8 mouse cellular contexts compared by ENCODE assay signal in the genomic region with DNA sequence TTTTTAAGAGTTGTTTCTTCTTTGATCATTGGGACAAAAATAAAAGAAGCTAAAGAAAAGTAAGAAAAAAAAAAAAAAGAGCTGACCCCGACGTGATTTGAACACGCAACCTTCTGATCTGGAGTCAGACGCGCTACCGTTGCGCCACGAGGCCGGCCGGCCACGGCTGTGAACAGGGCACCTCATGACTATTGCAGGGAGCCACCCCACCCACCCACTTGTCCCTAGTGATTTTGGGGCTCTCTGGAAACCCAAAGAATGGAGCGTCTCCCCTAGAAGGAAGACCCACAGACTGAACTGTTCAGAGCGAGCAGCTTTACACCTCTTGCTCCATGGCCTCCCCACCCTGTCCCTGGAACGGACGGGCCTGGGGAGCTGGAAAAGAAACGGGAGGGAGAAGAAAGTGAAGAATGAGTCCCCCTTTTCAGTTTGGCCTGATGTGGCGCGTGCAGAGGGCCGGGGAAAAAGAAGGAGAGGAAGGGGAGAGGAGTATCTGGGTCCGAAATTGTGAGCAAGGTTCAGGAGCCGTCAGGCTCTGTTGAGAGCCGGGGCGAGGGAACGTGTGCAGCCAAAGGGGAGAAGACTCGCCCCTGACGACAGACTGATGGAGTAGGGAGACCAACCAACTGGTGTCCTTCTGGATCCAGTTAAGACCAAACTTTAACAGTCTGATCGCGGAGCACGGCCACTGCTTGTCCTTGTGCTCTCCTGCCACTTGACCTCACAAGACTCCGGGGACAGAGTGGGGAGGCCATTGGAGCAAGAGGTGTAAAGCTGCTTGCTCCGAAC. TPM values are rescaled to one million over a fixed set of nuclear protein-coding genes. Genes with fewer than 3 reads are reported as not detected.
A peak's percentile ranks its signal among the peaks of the same experiment; 100 is the strongest.
DNase-seq lines count a peak whose midpoint lies in the region; ATAC-seq and TF ChIP-seq lines count a peak whose summit lies in the region.

No protein-coding gene starts in this region.

- peak; percentile 40; the same call in 1 of the 2 replicates for TF ChIP-seq POLR2A in heart, adult 2 months (IDR thresholded peaks at IDR 0.05; ENCODE audit: insufficient read depth, low read depth, low read length)

- 1% methylated on average over 31 of the region's 31 CpGs for WGBS in heart, adult 2 months
- WGBS in kidney, embryonic 15.5 days: under 1% methylated on average over 31 of the region's 31 CpGs
- WGBS in liver, embryonic 15.5 days (ENCODE audit: insufficient replicate concordance): 1% methylated on average over 31 of the region's 31 CpGs
- WGBS in neural tube, embryonic 11.5 days: under 1% methylated on average over 31 of the region's 31 CpGs

- H3K4me3 ChIP-seq in heart, adult 2 months: peak overlapping the region; percentile 73
- peak overlapping the region; percentile 95 for H3K4me3 ChIP-seq in kidney, embryonic 15.5 days (replicated peaks)
- H3K4me3 ChIP-seq in liver, embryonic 15.5 days (replicated peaks): peak overlapping the region; percentile 67
- peak overlapping the region; percentile 76 for H3K4me3 ChIP-seq in neural tube, embryonic 11.5 days (ENCODE audit: low read depth, low read length)

- no peak for ATAC-seq in kidney, embryonic 15.5 days (replicated peaks; ENCODE audit: low FRiP score)
- peak; percentile 17; the same call in 1 of the 2 replicates for ATAC-seq in liver, embryonic 15.5 days (ENCODE audit: insufficient read depth)
- peak; percentile 21; the same call in 1 of the 2 replicates for ATAC-seq in neural tube, embryonic 11.5 days (ENCODE audit: insufficient read depth, low FRiP score, low TSS enrichment)

- H3K36me3 ChIP-seq in heart, adult 2 months (ENCODE audit: control insufficient read depth, insufficient read depth, low read length): no peaks in the 10 kb centered on the region
- H3K36me3 ChIP-seq in kidney, embryonic 15.5 days: no peaks in the 10 kb centered on the region
- no peaks in the 10 kb centered on the region for H3K36me3 ChIP-seq in liver, embryonic 15.5 days (replicated peaks)
- no peaks in the 10 kb centered on the region for H3K36me3 ChIP-seq in neural tube, embryonic 11.5 days (ENCODE audit: control insufficient read depth, insufficient read depth, low read length)

- H3K79me2 ChIP-seq in heart, adult 2 months (replicated peaks; ENCODE audit: control insufficient read depth, insufficient read depth, low read length): no peaks in the 10 kb centered on the region

- H3K27me3 ChIP-seq in heart, adult 2 months (ENCODE audit: control insufficient read depth, insufficient read depth, low read length): no peaks in the 10 kb centered on the region
- H3K27me3 ChIP-seq in kidney, embryonic 15.5 days: no peaks in the 10 kb centered on the region
- no peaks in the 10 kb centered on the region for H3K27me3 ChIP-seq in liver, embryonic 15.5 days
- no peaks in the 10 kb centered on the region for H3K27me3 ChIP-seq in neural tube, embryonic 11.5 days (ENCODE audit: control insufficient read depth, insufficient read depth, low read length)

- peaks cover 13% of the 10 kb centered on the region for H3K4me1 ChIP-seq in heart, adult 2 months (ENCODE audit: control insufficient read depth, insufficient read depth, low read length)
- peaks cover 54% of the 10 kb centered on the region for H3K4me1 ChIP-seq in kidney, embryonic 15.5 days
- peaks cover 65% of the 10 kb centered on the region for H3K4me1 ChIP-seq in liver, embryonic 15.5 days (replicated peaks)
- H3K4me1 ChIP-seq in neural tube, embryonic 11.5 days (ENCODE audit: control insufficient read depth, insufficient read depth, low read length): peaks cover 31% of the 10 kb centered on the region

- TF ChIP-seq CTCF in heart, adult 2 months (IDR thresholded peaks at IDR 0.05): no peak

- H3K9ac ChIP-seq in heart, adult 2 months (ENCODE audit: low read depth, low read length): peak overlapping the region; percentile 81
- H3K9ac ChIP-seq in kidney, embryonic 15.5 days: peak overlapping the region; percentile 68
- peak overlapping the region; percentile 74 for H3K9ac ChIP-seq in liver, embryonic 15.5 days
- H3K9ac ChIP-seq in neural tube, embryonic 11.5 days (ENCODE audit: low read length): peak overlapping the region; percentile 66

- peak overlapping the region; percentile 83 for H3K27ac ChIP-seq in heart, adult 2 months
- H3K27ac ChIP-seq in kidney, embryonic 15.5 days: peak overlapping the region; percentile 92
- peak overlapping the region; percentile 90 for H3K27ac ChIP-seq in liver, embryonic 15.5 days (replicated peaks)
- H3K27ac ChIP-seq in neural tube, embryonic 11.5 days (ENCODE audit: low read depth, low read length): peak overlapping the region; percentile 44; the same call in 1 of the 2 replicates

- DNase-seq in layer of hippocampus, adult 11-12 months (ENCODE audit: low spot score): peak; percentile 74
- no peak for DNase-seq in layer of hippocampus, adult 9-10 months (ENCODE audit: low spot score)
- DNase-seq in embryo, embryonic 10.5 days (ENCODE audit: low spot score): peak; percentile 84
- peak; percentile 74 to 90 for DNase-seq in heart, adult 2 months
- peak; percentile 88 for DNase-seq in neural tube, embryonic 11.5 days (ENCODE audit: low spot score)
- DNase-seq in testis, postnatal 10 days (ENCODE audit: low spot score): peak; percentile 94

- peak overlapping the region; percentile 91 for H3K4me2 ChIP-seq in kidney, embryonic 15.5 days
- H3K4me2 ChIP-seq in liver, embryonic 15.5 days: peak overlapping the region; percentile 99
- peak overlapping the region; percentile 77 for H3K4me2 ChIP-seq in neural tube, embryonic 11.5 days (ENCODE audit: low read depth)

- no peaks in the 10 kb centered on the region for H3K9me3 ChIP-seq in kidney, embryonic 15.5 days (replicated peaks)
- H3K9me3 ChIP-seq in liver, embryonic 15.5 days (replicated peaks): no peaks in the 10 kb centered on the region
- no peaks in the 10 kb centered on the region for H3K9me3 ChIP-seq in neural tube, embryonic 11.5 days (ENCODE audit: control insufficient read depth, low read length)

- peak; percentile 78 for TF ChIP-seq EP300 in heart, adult 2 months (IDR thresholded peaks at IDR 0.05; ENCODE audit: insufficient read depth, low read depth, low read length)

- intact Hi-C loops in heart, adult 2 months (cut with DNase I): loop anchor here (1.0 to 10.0 kb wide), 4 partner anchors 22 to 261 kb away; a partner anchor contains a TSS

RNA-seq across cellular contexts. Expression of a gene that starts 4.1 kb away (rescaled TPM):
- 10 to 100 TPM; 15.3 to 17.8 TPM for total RNA-seq in heart, adult 2 months (2021)
- polyA plus RNA-seq in heart, adult 2 months (2012; rRNA removed): 13.0 and 14.2 TPM in 2 replicates
- 7.4 and 8.7 TPM in 2 replicates for polyA plus RNA-seq in kidney, embryonic 15.5 days (2015; fragmentation: Nextera tagmentation; extraction: Ambion mirVana)
- 4.3 and 5.3 TPM in 2 replicates for polyA plus RNA-seq in liver, embryonic 15.5 days (2015; fragmentation: Nextera tagmentation; extraction: Ambion mirVana)
- polyA plus RNA-seq in neural tube, embryonic 11.5 days (2014; fragmentation: Nextera tagmentation; extraction: Ambion mirVana): 10.5 and 11.4 TPM in 2 replicates

RNA-seq across cellular contexts. Expression of a gene that starts 7.0 kb away (rescaled TPM):
- total RNA-seq in heart, adult 2 months (2021): 1 to 10 TPM; 5.6 to 6.6 TPM
- polyA plus RNA-seq in heart, adult 2 months (2012; rRNA removed): 15.9 and 26.1 TPM in 2 replicates
- polyA plus RNA-seq in kidney, embryonic 15.5 days (2015; fragmentation: Nextera tagmentation; extraction: Ambion mirVana): 60.8 and 64.3 TPM in 2 replicates
- polyA plus RNA-seq in liver, embryonic 15.5 days (2015; fragmentation: Nextera tagmentation; extraction: Ambion mirVana): 20.2 and 21.6 TPM in 2 replicates
- polyA plus RNA-seq in neural tube, embryonic 11.5 days (2014; fragmentation: Nextera tagmentation; extraction: Ambion mirVana): 40.8 and 43.5 TPM in 2 replicates

RNA-seq across cellular contexts. Expression of a gene that starts 18.2 kb away (rescaled TPM):
- under 1 TPM; 0.21 to 0.59 TPM for total RNA-seq in heart, adult 2 months (2021)
- polyA plus RNA-seq in heart, adult 2 months (2012; rRNA removed): 0.61 and 1.1 TPM in 2 replicates
- polyA plus RNA-seq in kidney, embryonic 15.5 days (2015; fragmentation: Nextera tagmentation; extraction: Ambion mirVana): 164 and 175 TPM in 2 replicates
- 111 and 115 TPM in 2 replicates for polyA plus RNA-seq in liver, embryonic 15.5 days (2015; fragmentation: Nextera tagmentation; extraction: Ambion mirVana)
- 154 and 155 TPM in 2 replicates for polyA plus RNA-seq in neural tube, embryonic 11.5 days (2014; fragmentation: Nextera tagmentation; extraction: Ambion mirVana)

RNA-seq across cellular contexts. Expression of a gene that starts 24.7 kb away (rescaled TPM):
- 10 to 100 TPM; 63.4 to 70.8 TPM for total RNA-seq in heart, adult 2 months (2021)
- 83.0 and 90.0 TPM in 2 replicates for polyA plus RNA-seq in heart, adult 2 months (2012; rRNA removed)
- 83.5 and 101 TPM in 2 replicates for polyA plus RNA-seq in kidney, embryonic 15.5 days (2015; fragmentation: Nextera tagmentation; extraction: Ambion mirVana)
- 14.9 and 19.6 TPM in 2 replicates for polyA plus RNA-seq in liver, embryonic 15.5 days (2015; fragmentation: Nextera tagmentation; extraction: Ambion mirVana)
- 112 TPM in 2 replicates for polyA plus RNA-seq in neural tube, embryonic 11.5 days (2014; fragmentation: Nextera tagmentation; extraction: Ambion mirVana)

RNA-seq across cellular contexts. Expression of a gene that starts 31.4 kb away (rescaled TPM):
- 10 to 100 TPM; 44.4 to 79.8 TPM for total RNA-seq in heart, adult 2 months (2021)
- polyA plus RNA-seq in heart, adult 2 months (2012; rRNA removed): 18.0 and 36.4 TPM in 2 replicates
- 12.1 and 13.7 TPM in 2 replicates for polyA plus RNA-seq in kidney, embryonic 15.5 days (2015; fragmentation: Nextera tagmentation; extraction: Ambion mirVana)
- 6.4 and 7.6 TPM in 2 replicates for polyA plus RNA-seq in liver, embryonic 15.5 days (2015; fragmentation: Nextera tagmentation; extraction: Ambion mirVana)
- polyA plus RNA-seq in neural tube, embryonic 11.5 days (2014; fragmentation: Nextera tagmentation; extraction: Ambion mirVana): 10.7 and 10.9 TPM in 2 replicates

Comparison
In these comparisons a context has a peak if more than half of its experiments do, and no peak if none do; other contexts are left out.
1. RNA of a gene that starts 18.2 kb away (polyA plus RNA-seq): 164 to 175 TPM in kidney, embryonic 15.5 days, 154 to 155 TPM in neural tube, embryonic 11.5 days and 111 to 115 TPM in liver, embryonic 15.5 days; 0.61 to 1.1 TPM in heart, adult 2 months; every median in the first group is over 10 times any median in the second.
2. Peak in every context shown above with its lines, with median percentiles within 50 percentile points of each other: H3K27ac ChIP-seq, H3K4me3 ChIP-seq, H3K9ac ChIP-seq and H3K4me2 ChIP-seq.